Mouse (Mus musculus): ENCODE data around the gene Tnpo2.

GRCm38 (mm10) chr8:85076001-85076400, 39.3 kb downstream of the Tnpo2 start:
- TF ChIP-seq CTCF (IDR thresholded peaks at IDR 0.05; ENCODE audit: borderline replicate concordance, insufficient read depth, low read length): peak; percentile 61; the same call in 1 of the 2 replicates
- no peak for TF ChIP-seq POLR2A (IDR thresholded peaks at IDR 0.05; ENCODE audit: low read depth, low read length)

Data from embryonic fibroblast, embryonic 13.5 days (primary cell).